Mouse (Mus musculus): ENCODE measurements around the gene Tanc2.

GRCm38 (mm10) chr11:105792501-105792900, 202.7 kb downstream of the Tanc2 start:
- TF ChIP-seq POLR2A (IDR thresholded peaks at IDR 0.05; ENCODE audit: insufficient read depth, low read length) (no peak), EP300 (IDR thresholded peaks at IDR 0.05; ENCODE audit: insufficient read depth, low read depth, low read length) (no peak)

Measured in ES-Bruce4 (cell line).